Mouse (Mus musculus) neural tube, embryonic 11.5 days (tissue): ENCODE measurements around the gene Tuba3a. TPM values are rescaled to one million over a fixed set of nuclear protein-coding genes. Genes with fewer than 3 reads are reported as not detected.

Experiments
- ATAC-seq: fragments of 200-750 bp; cut with Nextera tagmentation; 2 replicates; pipeline ENCODE4 v1.8.0; 2017; ENCODE audit warnings: moderate number of reproducible peaks, mild to moderate bottlenecking, moderate TSS enrichment, moderate library complexity; ENCODE audit not compliant: insufficient read depth, low FRiP score, low TSS enrichment
- DNase-seq: peaks from one replicate; pipeline ENCODE4 v3.0.0-alpha.2; 2015; ENCODE audit warnings: low spot score
- H3K27ac ChIP-seq: fragments of 300-500 bp; sonication (generic); 2 replicates; pipeline ENCODE4 v1.5.1; 2014; ENCODE audit warnings: low read depth, mild to moderate bottlenecking, low read length
- H3K27me3 ChIP-seq: fragments of 300-500 bp; sonication (generic); 2 replicates; pipeline ENCODE4 v1.6.1; 2014; ENCODE audit warnings: mild to moderate bottlenecking, low read length, mixed read lengths; ENCODE audit not compliant: control insufficient read depth, insufficient read depth
- H3K36me3 ChIP-seq: fragments of 300-500 bp; sonication (generic); 2 replicates; pipeline ENCODE4 v1.6.1; 2014; ENCODE audit warnings: mild to moderate bottlenecking, low read length, moderate library complexity, mixed read lengths; ENCODE audit not compliant: control insufficient read depth, insufficient read depth
- H3K4me1 ChIP-seq: fragments of 300-500 bp; sonication (generic); 2 replicates; pipeline ENCODE4 v1.6.1; 2014; ENCODE audit warnings: low read length, mixed read lengths; ENCODE audit not compliant: control insufficient read depth, insufficient read depth
- H3K4me2 ChIP-seq: fragments of 300-500 bp; sonication (generic); 2 replicates; pipeline ENCODE4 v1.6.1; 2014; ENCODE audit warnings: low read depth, mild to moderate bottlenecking, moderate library complexity
- H3K4me3 ChIP-seq: fragments of 300-500 bp; sonication (generic); 2 replicates; pipeline ENCODE4 v1.5.1; 2014; ENCODE audit warnings: low read depth, low read length
- H3K9ac ChIP-seq: fragments of 300-500 bp; sonication (generic); 2 replicates; pipeline ENCODE4 v1.6.1; 2014; ENCODE audit warnings: mild to moderate bottlenecking, low read length
- H3K9me3 ChIP-seq: fragments of 300-500 bp; sonication (generic); 2 replicates; pipeline ENCODE4 v1.6.1; 2016; ENCODE audit warnings: low read length; ENCODE audit not compliant: control insufficient read depth
- WGBS: fragments of 180-500 bp; shearing (Covaris S2); extraction: QIAGEN DNeasy Blood & Tissue Kit; methylation state at CpG from one replicate; pipeline ENCODE4 v1.1.7; 2014; 5-methylcytosine and 5-hydroxymethylcytosine counted together
- polyA plus RNA-seq: library from polyadenylated mRNA; unstranded; fragments of >200 nt; fragmentation: Nextera tagmentation; extraction: Ambion mirVana; gene quantifications from 2 replicates; pipeline ENCODE4 v1.2.1, GENCODE M21; 2014

Gene Tuba3a
- polyA plus RNA-seq, 1 experiment from 2014 or later: 0.15 TPM

- WGBS: 65% methylated on average over 6 of the region's 6 CpGs
- no peak overlapping the region for H3K9ac ChIP-seq
- no peak overlapping the region for H3K27ac ChIP-seq
These were observed 49.5 kb downstream of the Tuba3a start for GRCm38 (mm10) chr6:125236341-125236740.

DNA sequence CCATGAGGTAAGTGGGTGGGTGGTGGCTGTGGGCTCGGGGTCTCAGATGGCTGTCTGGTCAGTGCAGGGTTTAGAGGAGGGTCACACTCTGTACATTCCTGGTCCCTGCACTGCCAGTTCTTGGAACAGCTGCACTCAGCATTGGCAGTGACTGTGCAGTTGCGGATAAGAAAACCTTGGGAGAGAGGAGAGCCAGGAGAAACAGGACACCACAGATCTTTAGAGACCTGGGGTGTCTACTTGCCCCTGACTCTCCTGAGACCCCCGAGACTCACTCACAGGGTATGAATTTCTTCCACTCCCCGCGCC lies 51.4 kb downstream of the Tuba3a start:
- no peaks in the 10 kb centered on the region for H3K4me1 ChIP-seq
- no peaks in the 10 kb centered on the region for H3K27me3 ChIP-seq
- no peak for DNase-seq
- H3K9me3 ChIP-seq: no peaks in the 10 kb centered on the region
- WGBS: 82% methylated on average over 5 of the region's 5 CpGs
- no peak overlapping the region for H3K27ac ChIP-seq
- no peak for ATAC-seq
- no peak overlapping the region for H3K4me2 ChIP-seq
- H3K36me3 ChIP-seq: no peaks in the 10 kb centered on the region
- no peak overlapping the region for H3K4me3 ChIP-seq
- H3K9ac ChIP-seq: no peak overlapping the region

More at GRCm38 (mm10) chr6:125236341-125236740, 49.5 kb downstream of the Tuba3a start:
- DNase-seq (no peak), ATAC-seq (no peak)
- Histone ChIP-seq H3K9me3 (no peaks in the 10 kb centered on the region), H3K4me3 (no peak overlapping the region), H3K4me1 (no peaks in the 10 kb centered on the region), H3K36me3 (no peaks in the 10 kb centered on the region), H3K27me3 (no peaks in the 10 kb centered on the region), H3K4me2 (no peak overlapping the region)

- no peak overlapping the region for H3K4me3 ChIP-seq
- no peak for DNase-seq
- H3K4me2 ChIP-seq: no peak overlapping the region
- no peaks in the 10 kb centered on the region for H3K9me3 ChIP-seq
- ATAC-seq: no peak
- 69% methylated on average over 7 of the region's 7 CpGs for WGBS
- no peak overlapping the region for H3K27ac ChIP-seq
- no peaks in the 10 kb centered on the region for H3K4me1 ChIP-seq
- H3K27me3 ChIP-seq: no peaks in the 10 kb centered on the region
- no peaks in the 10 kb centered on the region for H3K36me3 ChIP-seq
- H3K9ac ChIP-seq: no peak overlapping the region
These were observed 51.9 kb downstream of the Tuba3a start for GRCm38 (mm10) chr6:125233816-125234519.

DNA sequence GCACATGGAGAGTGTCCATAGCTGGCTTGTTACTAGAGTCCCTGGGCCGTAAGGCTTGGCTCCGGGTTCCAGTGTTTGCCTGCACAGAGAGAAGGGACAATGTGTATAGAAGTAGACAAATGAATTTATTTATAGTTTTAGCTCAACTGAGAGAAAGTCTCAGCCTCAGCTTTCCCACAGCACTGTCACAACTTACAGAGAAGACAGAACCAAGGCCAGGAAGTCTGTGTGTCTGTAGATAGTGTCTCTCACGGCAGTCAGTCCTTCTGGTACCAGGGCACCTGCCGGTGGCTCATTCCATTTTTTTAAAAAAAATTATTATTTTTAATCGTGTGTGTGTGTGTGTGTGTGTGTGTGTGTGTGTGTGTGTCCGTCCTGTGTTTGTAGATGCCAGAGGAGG lies 53.3 kb downstream of the Tuba3a start:
- ATAC-seq: no peak
- Histone ChIP-seq H3K4me3 (no peak overlapping the region), H3K9me3 (no peaks in the 10 kb centered on the region), H3K27ac (no peak overlapping the region), H3K4me1 (no peaks in the 10 kb centered on the region), H3K4me2 (no peak overlapping the region), H3K36me3 (no peaks in the 10 kb centered on the region), H3K27me3 (no peaks in the 10 kb centered on the region), H3K9ac (no peak overlapping the region)
- DNase-seq: no peak
- 86% methylated on average over 6 of the region's 6 CpGs for WGBS

GRCm38 (mm10) chr6:125232045-125232437 lies 53.8 kb downstream of the Tuba3a start:
- DNase-seq (no peak), ATAC-seq (0 out of 2 replicates have a peak, but pooled peaks have one; percentile 2)
- H3K4me1 ChIP-seq: no peaks in the 10 kb centered on the region
- H3K27ac ChIP-seq: no peak overlapping the region
- peak overlapping the region; percentile 32; the same call in 1 of the 2 replicates for H3K4me3 ChIP-seq
- no peaks in the 10 kb centered on the region for H3K27me3 ChIP-seq
- peak overlapping the region; percentile 54 for H3K4me2 ChIP-seq
- peak overlapping the region; percentile 68 for H3K9ac ChIP-seq
- WGBS: 60% methylated on average over 4 of the region's 4 CpGs
- no peaks in the 10 kb centered on the region for H3K36me3 ChIP-seq
- H3K9me3 ChIP-seq: no peaks in the 10 kb centered on the region

DNA sequence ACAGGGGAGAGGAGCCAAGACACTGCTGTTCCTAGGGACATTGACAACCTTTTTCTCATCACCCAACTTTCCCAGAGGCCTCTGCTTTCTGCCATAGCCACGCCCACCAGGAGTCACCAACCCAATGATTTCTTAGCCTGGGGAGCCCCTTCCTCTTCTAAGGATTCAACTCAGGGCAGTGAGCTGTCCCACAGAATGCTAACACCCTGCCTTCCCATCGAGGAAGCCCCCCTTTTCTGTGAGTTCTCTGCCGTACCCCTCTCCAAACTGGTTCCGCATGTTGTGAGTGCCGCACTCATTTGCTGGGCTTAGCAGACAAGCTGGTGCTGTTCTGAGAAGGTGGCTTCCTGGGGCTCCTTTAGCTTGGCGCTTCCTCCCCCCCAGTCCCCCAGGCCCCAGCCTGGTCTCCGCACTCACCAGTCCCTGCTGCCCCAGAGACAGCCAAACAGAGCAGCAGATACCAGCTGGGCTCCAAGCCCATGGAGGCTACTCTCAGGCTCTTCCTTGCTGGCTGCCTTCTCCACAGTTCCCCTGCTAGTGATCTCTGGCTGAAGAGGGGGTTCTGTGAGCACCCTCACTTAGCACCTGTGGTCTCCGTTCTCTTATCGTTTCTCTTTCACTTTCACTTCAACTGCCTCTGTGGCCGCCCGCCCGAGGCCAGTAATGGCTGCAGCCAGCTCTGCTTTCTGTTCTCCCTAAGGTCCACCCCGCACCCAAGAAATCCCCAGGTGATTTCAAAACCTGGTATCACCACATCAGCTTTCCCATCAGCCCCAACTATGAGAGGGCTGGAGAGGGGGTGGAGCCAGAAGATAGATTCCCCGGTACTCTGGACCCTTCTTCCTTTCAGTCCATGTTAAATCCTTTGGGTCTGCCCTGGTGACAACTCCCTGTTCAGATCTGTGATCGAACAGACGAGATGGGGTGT lies 54.5 kb downstream of the Tuba3a start, which contains the start of gene Tapbpl:
Tapbpl (minus strand) TSS at position 744 of the 928 bp plus-strand sequence.
- Histone ChIP-seq H3K27ac (no peak within 1 kb of the TSS), H3K36me3 (no peaks in the 10 kb centered on the region), H3K4me1 (no peaks in the 10 kb centered on the region), H3K9me3 (no peaks in the 10 kb centered on the region), H3K4me2 (peak within 1 kb of the TSS; percentile 54), H3K4me3 (peak within 1 kb of the TSS; percentile 32), H3K27me3 (no peaks in the 10 kb centered on the region), H3K9ac (peak within 1 kb of the TSS; percentile 68)
- peak; percentile 63 for ATAC-seq
- 9% methylated on average over 16 of the region's 16 CpGs for WGBS
- DNase-seq: peak; percentile 64

DNA sequence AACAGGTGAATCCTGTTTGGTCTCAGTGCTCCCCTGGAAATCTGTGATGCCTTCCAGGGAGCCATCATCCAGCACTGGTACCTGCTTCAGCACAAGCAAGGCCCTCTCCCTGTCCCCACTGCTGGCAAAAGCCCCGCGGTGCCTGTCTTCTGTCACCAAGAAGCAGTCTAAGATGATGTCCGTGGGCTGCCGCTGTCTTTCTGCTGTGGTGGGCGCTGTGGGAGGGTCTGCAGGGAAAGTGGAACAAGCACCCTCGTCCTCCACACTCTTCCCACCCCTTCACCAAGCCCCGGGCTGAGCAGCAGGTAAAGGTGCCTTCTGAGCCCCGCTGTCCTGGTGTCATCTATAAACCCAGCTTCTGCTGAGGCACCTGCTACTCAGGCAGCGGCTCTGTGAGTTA lies 55.3 kb downstream of the Tuba3a start:
- Histone ChIP-seq H3K36me3 (no peaks in the 10 kb centered on the region), H3K4me2 (no peak overlapping the region), H3K9ac (0 out of 2 replicates have a peak overlapping the region, but pooled peaks have one; percentile 6), H3K27ac (no peak overlapping the region), H3K4me3 (no peak overlapping the region), H3K4me1 (no peaks in the 10 kb centered on the region), H3K27me3 (no peaks in the 10 kb centered on the region), H3K9me3 (no peaks in the 10 kb centered on the region)
- ATAC-seq: no peak
- DNase-seq: no peak
- 66% methylated on average over 9 of the region's 9 CpGs for WGBS
